In genomic region chr3:41501124-41501523, GRCm38 (mm10) we compare ENCODE assay signal across 19 mouse cellular contexts.
"Had no signal": no experiment of that assay in that cellular context is flagged by ENCODE, and none has a peak within 500 bp of the region (broad histone marks: within the 10 kb centered on the region; RNA-seq: fewer than 3 reads in every experiment).

No protein-coding gene starts in this region.

- H3K36me3 ChIP-seq: midbrain, embryonic 10.5 days; midbrain, embryonic 12.5 days; neural tube, embryonic 13.5 days; neural tube, embryonic 15.5 days; stomach, embryonic 15.5 days had no signal

- H3K4me3 ChIP-seq: midbrain, embryonic 10.5 days; midbrain, embryonic 12.5 days; myocyte; neural tube, embryonic 13.5 days; neural tube, embryonic 15.5 days; stomach, embryonic 15.5 days had no signal

- H3K4me1 ChIP-seq: midbrain, embryonic 10.5 days; midbrain, embryonic 12.5 days; neural tube, embryonic 13.5 days; neural tube, embryonic 15.5 days had no signal

- H3K27ac ChIP-seq: midbrain, embryonic 10.5 days; midbrain, embryonic 12.5 days; neural tube, embryonic 13.5 days; neural tube, embryonic 15.5 days; stomach, embryonic 15.5 days; stomach, postnatal 0 days had no signal

- ATAC-seq: midbrain, embryonic 16.5 days had no signal

- H3K4me2 ChIP-seq: lung, embryonic 14.5 days; midbrain, embryonic 12.5 days; neural tube, embryonic 13.5 days; neural tube, embryonic 15.5 days; stomach, embryonic 15.5 days had no signal

- H3K9ac ChIP-seq: lung, embryonic 14.5 days; midbrain, embryonic 12.5 days; neural tube, embryonic 13.5 days; neural tube, embryonic 15.5 days; stomach, embryonic 15.5 days had no signal

- H3K9me3 ChIP-seq: midbrain, embryonic 10.5 days; midbrain, embryonic 12.5 days; neural tube, embryonic 13.5 days; neural tube, embryonic 15.5 days; stomach, embryonic 15.5 days had no signal

- H3K27me3 ChIP-seq: midbrain, embryonic 12.5 days; neural tube, embryonic 13.5 days; neural tube, embryonic 15.5 days; stomach, embryonic 15.5 days had no signal

- DNase-seq: lung, adult 18-20 months; lung, embryonic 14.5 days; lung, postnatal 10 days; midbrain, embryonic 14.5 days; retina, postnatal 1 day; right cerebral cortex, adult 18-20 months; right cerebral cortex, postnatal 25 days; right cerebral cortex, postnatal 4 days; thymus, adult 2 months; thymus, postnatal 25 days; thymus, postnatal 4 days had no signal
